Mouse (Mus musculus): ENCODE results near the gene Inka2. TPM values are rescaled to one million over a fixed set of nuclear protein-coding genes. Genes with fewer than 3 reads are reported as not detected.

The Inka2 gene
- total RNA-seq, 1 experiment: 5.5 TPM

- H3K9ac ChIP-seq (ENCODE audit: insufficient read depth, low read depth, low read length, poor library complexity, severe bottlenecking): no peak overlapping the region
- no peak overlapping the region for H3K27ac ChIP-seq (ENCODE audit: insufficient read depth, low read depth, low read length, poor library complexity, severe bottlenecking)
- in situ Hi-C loops (cut with MboI; ENCODE audit: low sequenced_read_pairs in 2 of 2, unreplicated experiment in 2 of 2): no loop called here
- H3K9me3 ChIP-seq (ENCODE audit: control insufficient read depth, insufficient read depth, low read depth, low read length): no peaks in the 10 kb centered on the region
- H3K36me3 ChIP-seq (ENCODE audit: control insufficient read depth, insufficient read depth, low read length, poor library complexity, severe bottlenecking): no peaks in the 10 kb centered on the region
- no peak for DNase-seq (ENCODE audit: low read depth, low spot score)
- H3K4me1 ChIP-seq (ENCODE audit: control insufficient read depth in 2 of 2, insufficient read depth in 2 of 2, low read length in 2 of 2, poor library complexity in 1 of 2): no peaks in the 10 kb centered on the region
- no peak overlapping the region for H3K4me3 ChIP-seq (ENCODE audit: insufficient read depth in 1 of 2, low read depth in 1 of 2, low read length in 2 of 2, poor library complexity in 1 of 2, severe bottlenecking in 1 of 2)
- TF ChIP-seq CHD2 (IDR thresholded peaks at IDR 0.05; ENCODE audit: low read depth, low read length) (no peak), ZNF384 (IDR thresholded peaks at IDR 0.05; ENCODE audit: low read depth, low read length) (no peak), HCFC1 (IDR thresholded peaks at IDR 0.05; ENCODE audit: borderline replicate concordance, insufficient read depth, low read length) (no peak), MAFK (IDR thresholded peaks at IDR 0.05; ENCODE audit: insufficient read depth, low read depth, low read length) (no peak), ZC3H11A (IDR thresholded peaks at IDR 0.05; ENCODE audit: borderline replicate concordance, low read depth, low read length) (no peak)
Measured at GRCm38 (mm10) chr3:105665105-105665765, 39.2 kb upstream of the Inka2 start.

- Histone ChIP-seq H3K9me3 (ENCODE audit: control insufficient read depth, insufficient read depth, low read depth, low read length) (no peaks in the 10 kb centered on the region), H3K4me1 (ENCODE audit: control insufficient read depth in 2 of 2, insufficient read depth in 2 of 2, low read length in 2 of 2, poor library complexity in 1 of 2) (no peaks in the 10 kb centered on the region), H3K36me3 (ENCODE audit: control insufficient read depth, insufficient read depth, low read length, poor library complexity, severe bottlenecking) (no peaks in the 10 kb centered on the region), H3K9ac (ENCODE audit: insufficient read depth, low read depth, low read length, poor library complexity, severe bottlenecking) (no peak overlapping the region), H3K27ac (ENCODE audit: insufficient read depth, low read depth, low read length, poor library complexity, severe bottlenecking) (no peak overlapping the region), H3K4me3 (ENCODE audit: insufficient read depth in 1 of 2, low read depth in 1 of 2, low read length in 2 of 2, poor library complexity in 1 of 2, severe bottlenecking in 1 of 2) (no peak overlapping the region)
- TF ChIP-seq HCFC1 (IDR thresholded peaks at IDR 0.05; ENCODE audit: borderline replicate concordance, insufficient read depth, low read length) (no peak), MAFK (IDR thresholded peaks at IDR 0.05; ENCODE audit: insufficient read depth, low read depth, low read length) (no peak), CHD2 (IDR thresholded peaks at IDR 0.05; ENCODE audit: low read depth, low read length) (no peak)
- DNase-seq (ENCODE audit: low read depth, low spot score): no peak
- in situ Hi-C loops (cut with MboI; ENCODE audit: low sequenced_read_pairs in 2 of 2, unreplicated experiment in 2 of 2): no loop called here
Measured at GRCm38 (mm10) chr3:105666996-105667523, 37.3 kb upstream of the Inka2 start.

GRCm38 (mm10) chr3:105668161-105668560 is 36.2 kb upstream of the Inka2 start:
- in situ Hi-C loops (cut with MboI; ENCODE audit: low sequenced_read_pairs in 2 of 2, unreplicated experiment in 2 of 2): no loop called here
- no peak for DNase-seq (ENCODE audit: low read depth, low spot score)
- no peak for TF ChIP-seq ZNF384 (IDR thresholded peaks at IDR 0.05; ENCODE audit: low read depth, low read length)

GRCm38 (mm10) chr3:105669776-105670175 is 34.6 kb upstream of the Inka2 start:
- Histone ChIP-seq H3K4me1 (ENCODE audit: control insufficient read depth in 2 of 2, insufficient read depth in 2 of 2, low read length in 2 of 2, poor library complexity in 1 of 2) (no peaks in the 10 kb centered on the region), H3K4me3 (ENCODE audit: insufficient read depth in 1 of 2, low read depth in 1 of 2, low read length in 2 of 2, poor library complexity in 1 of 2, severe bottlenecking in 1 of 2) (no peak overlapping the region), H3K36me3 (ENCODE audit: control insufficient read depth, insufficient read depth, low read length, poor library complexity, severe bottlenecking) (no peaks in the 10 kb centered on the region), H3K9ac (ENCODE audit: insufficient read depth, low read depth, low read length, poor library complexity, severe bottlenecking) (no peak overlapping the region), H3K27ac (ENCODE audit: insufficient read depth, low read depth, low read length, poor library complexity, severe bottlenecking) (no peak overlapping the region), H3K9me3 (ENCODE audit: control insufficient read depth, insufficient read depth, low read depth, low read length) (no peaks in the 10 kb centered on the region)
- TF ChIP-seq ZC3H11A (IDR thresholded peaks at IDR 0.05; ENCODE audit: borderline replicate concordance, low read depth, low read length): no peak
- no peak for TF ChIP-seq HCFC1 (IDR thresholded peaks at IDR 0.05; ENCODE audit: borderline replicate concordance, insufficient read depth, low read length)
- TF ChIP-seq ZNF384 (IDR thresholded peaks at IDR 0.05; ENCODE audit: low read depth, low read length): no peak
- TF ChIP-seq CHD2 (IDR thresholded peaks at IDR 0.05; ENCODE audit: low read depth, low read length): no peak
- no peak for TF ChIP-seq MAFK (IDR thresholded peaks at IDR 0.05; ENCODE audit: insufficient read depth, low read depth, low read length)
- DNase-seq (ENCODE audit: low read depth, low spot score): no peak
- in situ Hi-C loops (cut with MboI; ENCODE audit: low sequenced_read_pairs in 2 of 2, unreplicated experiment in 2 of 2): loop anchor here in 1 of 2 experiments (5.0 kb wide), 1 partner anchor 233 kb away; no protein-coding TSS in a partner anchor

More at GRCm38 (mm10) chr3:105668161-105668560, 36.2 kb upstream of the Inka2 start:
- Histone ChIP-seq H3K27ac (ENCODE audit: insufficient read depth, low read depth, low read length, poor library complexity, severe bottlenecking) (no peak overlapping the region), H3K9me3 (ENCODE audit: control insufficient read depth, insufficient read depth, low read depth, low read length) (no peaks in the 10 kb centered on the region), H3K9ac (ENCODE audit: insufficient read depth, low read depth, low read length, poor library complexity, severe bottlenecking) (no peak overlapping the region), H3K4me3 (ENCODE audit: insufficient read depth in 1 of 2, low read depth in 1 of 2, low read length in 2 of 2, poor library complexity in 1 of 2, severe bottlenecking in 1 of 2) (no peak overlapping the region), H3K4me1 (ENCODE audit: control insufficient read depth in 2 of 2, insufficient read depth in 2 of 2, low read length in 2 of 2, poor library complexity in 1 of 2) (no peaks in the 10 kb centered on the region), H3K36me3 (ENCODE audit: control insufficient read depth, insufficient read depth, low read length, poor library complexity, severe bottlenecking) (no peaks in the 10 kb centered on the region)

- H3K36me3 ChIP-seq (ENCODE audit: control insufficient read depth, insufficient read depth, low read length, poor library complexity, severe bottlenecking): no peaks in the 10 kb centered on the region
- no peaks in the 10 kb centered on the region for H3K9me3 ChIP-seq (ENCODE audit: control insufficient read depth, insufficient read depth, low read depth, low read length)
- TF ChIP-seq ZNF384 (IDR thresholded peaks at IDR 0.05; ENCODE audit: low read depth, low read length): no peak
- no peak for TF ChIP-seq CHD2 (IDR thresholded peaks at IDR 0.05; ENCODE audit: low read depth, low read length)
- TF ChIP-seq ZC3H11A (IDR thresholded peaks at IDR 0.05; ENCODE audit: borderline replicate concordance, low read depth, low read length): no peak
- no peak for TF ChIP-seq MAFK (IDR thresholded peaks at IDR 0.05; ENCODE audit: insufficient read depth, low read depth, low read length)
- TF ChIP-seq HCFC1 (IDR thresholded peaks at IDR 0.05; ENCODE audit: borderline replicate concordance, insufficient read depth, low read length): no peak
- in situ Hi-C loops (cut with MboI; ENCODE audit: low sequenced_read_pairs in 2 of 2, unreplicated experiment in 2 of 2): loop anchor here in 1 of 2 experiments (5.0 kb wide), 1 partner anchor 232 kb away; no protein-coding TSS in a partner anchor
- no peak for DNase-seq (ENCODE audit: low read depth, low spot score)
- no peak overlapping the region for H3K9ac ChIP-seq (ENCODE audit: insufficient read depth, low read depth, low read length, poor library complexity, severe bottlenecking)
- H3K27ac ChIP-seq (ENCODE audit: insufficient read depth, low read depth, low read length, poor library complexity, severe bottlenecking): no peak overlapping the region
- no peaks in the 10 kb centered on the region for H3K4me1 ChIP-seq (ENCODE audit: control insufficient read depth in 2 of 2, insufficient read depth in 2 of 2, low read length in 2 of 2, poor library complexity in 1 of 2)
- no peak overlapping the region for H3K4me3 ChIP-seq (ENCODE audit: insufficient read depth in 1 of 2, low read depth in 1 of 2, low read length in 2 of 2, poor library complexity in 1 of 2, severe bottlenecking in 1 of 2)
Measured at GRCm38 (mm10) chr3:105670801-105671200, 33.6 kb upstream of the Inka2 start.

All from ES-E14 (cell line).